Mouse (Mus musculus) brain, embryonic 14.5 days (tissue): ENCODE measurements around the gene Phip.

ENCODE experiments used
- CTCF ChIP-seq: fragments of 200-500 bp; IDR thresholded peaks from 2 replicates; pipeline ENCODE4 v1.5.1; 2012; ENCODE audit warnings: inconsistent platforms, mild to moderate bottlenecking, moderate library complexity, borderline replicate concordance; ENCODE audit not compliant: insufficient read depth, insufficient read length; ENCODE audit errors: extremely low read depth
- POLR2A ChIP-seq: fragments of 200-500 bp; IDR thresholded peaks from 2 replicates; pipeline ENCODE4 v1.6.1; 2012; ENCODE audit warnings: mild to moderate bottlenecking, inconsistent platforms, borderline replicate concordance; ENCODE audit not compliant: poor library complexity, insufficient read depth, insufficient read length, severe bottlenecking; ENCODE audit errors: extremely low read depth

DNA sequence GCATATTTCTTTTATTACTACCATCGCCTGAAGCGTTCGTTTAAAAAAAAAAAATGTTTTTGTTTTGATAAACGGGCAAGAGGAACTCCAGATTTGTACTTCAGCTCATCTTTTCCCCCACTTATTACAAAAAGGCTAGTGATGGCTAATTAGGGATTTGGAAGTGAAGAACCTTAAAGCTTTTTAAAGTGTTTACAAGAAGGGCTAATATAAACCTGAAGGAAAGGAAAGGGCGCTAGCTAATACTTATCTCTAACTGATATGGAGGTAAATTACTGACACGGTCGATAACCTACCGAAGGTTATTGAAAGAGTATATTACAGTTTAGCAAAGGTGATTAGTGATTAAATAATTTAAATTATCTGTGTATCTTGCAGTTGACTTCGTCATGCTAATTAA is 903 bp upstream of the Phip start:
- TF ChIP-seq POLR2A (no peak), CTCF (no peak)
